21 mouse cellular contexts compared by ENCODE assay signal in genomic region chr16:24159336-24159735, GRCm38 (mm10).
"Had no signal": no experiment of that assay in that cellular context is flagged by ENCODE, and none has a peak within 500 bp of the region (broad histone marks: within the 10 kb centered on the region; RNA-seq: fewer than 3 reads in every experiment).

No protein-coding gene starts in this region.

- H3K4me1 ChIP-seq: liver, embryonic 15.5 days; neural tube, embryonic 12.5 days; neural tube, embryonic 15.5 days had no signal

- ATAC-seq: liver, embryonic 12.5 days had no signal

- H3K4me3 ChIP-seq: layer of hippocampus, adult 2 months; limb, embryonic 10.5 days; limb, embryonic 13.5 days; liver, embryonic 12.5 days; liver, embryonic 15.5 days; lung, embryonic 15.5 days; megakaryocyte, embryonic 14.5 days; midbrain, embryonic 10.5 days; neural tube, embryonic 12.5 days; neural tube, embryonic 15.5 days had no signal

- H3K27ac ChIP-seq: kidney, postnatal 0 days; layer of hippocampus, adult 2 months; limb, embryonic 10.5 days; limb, embryonic 13.5 days; liver, embryonic 12.5 days; liver, embryonic 15.5 days; lung, embryonic 15.5 days; midbrain, embryonic 10.5 days; neural tube, embryonic 12.5 days; neural tube, embryonic 15.5 days had no signal

- DNase-seq: kidney, postnatal 25 days; layer of hippocampus, adult 9-11 months; liver; lung, adult 18-20 months; lung, postnatal 10 days; lung, postnatal 36 days; midbrain, embryonic 14.5 days; right cerebral cortex, adult 18-20 months; thymus, adult 18-20 months; thymus, postnatal 36 days had no signal
